Mouse (Mus musculus): ENCODE measurements around the gene Tbc1d9b. TPM values are rescaled to one million over a fixed set of nuclear protein-coding genes. Genes with fewer than 3 reads are reported as not detected.

The Tbc1d9b gene
- polyA plus RNA-seq, 2 experiments: 44.9 to 45.2 TPM

DNA sequence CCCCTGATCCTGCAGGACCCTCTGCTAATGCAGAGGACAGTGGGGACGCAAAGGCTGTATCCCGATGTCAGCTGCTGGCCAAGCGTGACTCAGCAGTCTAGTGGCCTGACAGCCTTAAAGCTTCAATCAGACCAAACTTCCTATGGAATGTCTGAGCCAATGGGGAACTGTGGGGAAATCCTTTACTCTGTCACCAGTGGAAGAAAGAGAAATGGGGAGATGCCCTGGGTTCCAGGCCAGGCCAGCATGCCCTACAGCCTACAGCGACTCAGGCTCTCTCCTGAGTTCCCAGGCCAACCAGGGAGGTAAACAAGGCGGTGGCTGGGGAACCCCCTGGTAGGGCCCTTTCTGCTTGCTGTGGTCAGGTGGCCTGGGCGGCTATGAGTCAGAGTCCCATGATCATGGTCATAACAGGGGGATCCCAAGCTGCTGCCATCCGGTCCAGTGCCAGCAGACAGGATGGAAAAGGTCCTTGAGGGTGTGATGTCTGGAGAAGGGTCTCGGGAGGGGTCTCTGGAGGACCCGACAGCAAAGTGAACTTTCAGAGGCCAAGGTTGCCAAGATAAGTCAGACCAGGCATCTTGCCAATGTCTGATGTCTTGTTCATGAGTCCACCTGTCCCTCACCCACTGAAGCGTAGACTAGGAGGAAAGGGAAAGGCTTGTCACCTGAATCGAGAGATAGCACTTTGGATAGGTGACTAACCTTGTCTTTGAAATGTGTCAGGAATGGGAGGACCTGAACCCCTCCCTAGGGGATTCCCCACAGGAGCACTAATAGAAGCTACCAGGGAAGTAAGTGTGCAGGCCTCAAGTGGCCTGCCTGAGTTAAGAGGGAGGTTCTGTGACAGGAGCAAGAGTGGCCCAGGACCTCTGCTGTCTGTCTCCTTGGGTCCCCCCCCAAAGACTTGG is 81.9 kb downstream of the Tbc1d9b start:
- 59% methylated on average over 11 of the region's 11 CpGs for WGBS
- peaks cover 18% of the 10 kb centered on the region for H3K4me1 ChIP-seq (ENCODE audit: control insufficient read depth, insufficient read depth, low read length)
- no peaks in the 10 kb centered on the region for H3K9me3 ChIP-seq (ENCODE audit: control insufficient read depth, low read length)
- no peak overlapping the region for H3K27ac ChIP-seq (replicated peaks; ENCODE audit: low read depth, low read length)
- H3K9ac ChIP-seq (ENCODE audit: low read depth, low read length, severe bottlenecking): no peak overlapping the region
- DNase-seq (ENCODE audit: low spot score) (no peak), ATAC-seq (ENCODE audit: low FRiP score, low read depth) (no peak)
- peaks cover under 1% of the 10 kb centered on the region; the same call in 1 of the 2 replicates for H3K36me3 ChIP-seq (ENCODE audit: control insufficient read depth, insufficient read depth, low read length)
- H3K4me3 ChIP-seq (replicated peaks; ENCODE audit: low read length): no peak overlapping the region
- H3K4me2 ChIP-seq (replicated peaks; ENCODE audit: low read depth, low read length, severe bottlenecking): no peak overlapping the region
- no peaks in the 10 kb centered on the region for H3K27me3 ChIP-seq (ENCODE audit: control insufficient read depth, insufficient read depth, low read length)
- no peak for TF ChIP-seq POLR2A (IDR thresholded peaks at IDR 0.05; ENCODE audit: borderline replicate concordance, extremely low read depth, insufficient read depth, insufficient read length)

DNA sequence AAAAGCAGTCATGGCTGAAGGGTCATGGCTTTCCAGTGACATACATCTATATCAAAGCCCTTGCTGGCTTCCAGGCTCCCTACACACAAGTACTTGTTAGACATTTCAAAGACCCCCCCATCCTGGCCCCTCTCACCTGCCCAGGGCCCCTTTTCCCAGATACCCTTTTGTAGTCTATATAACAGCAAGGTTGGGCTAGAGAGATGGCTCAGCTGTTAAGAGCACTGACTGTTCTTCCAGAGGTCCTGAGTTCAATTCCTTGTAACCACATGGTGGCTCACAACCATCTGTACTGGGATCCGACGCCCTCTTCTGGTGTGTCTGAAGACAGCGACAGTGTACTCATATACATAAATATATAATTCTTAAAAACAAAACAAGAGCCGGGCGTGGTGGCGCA is 83.4 kb downstream of the Tbc1d9b start:
- peaks cover 10% of the 10 kb centered on the region for H3K4me1 ChIP-seq (ENCODE audit: control insufficient read depth, insufficient read depth, low read length)
- H3K4me2 ChIP-seq (replicated peaks; ENCODE audit: low read depth, low read length, severe bottlenecking): no peak overlapping the region
- no peak overlapping the region for H3K9ac ChIP-seq (ENCODE audit: low read depth, low read length, severe bottlenecking)
- no peaks in the 10 kb centered on the region for H3K36me3 ChIP-seq (ENCODE audit: control insufficient read depth, insufficient read depth, low read length)
- no peak overlapping the region for H3K4me3 ChIP-seq (replicated peaks; ENCODE audit: low read length)
- no peaks in the 10 kb centered on the region for H3K27me3 ChIP-seq (ENCODE audit: control insufficient read depth, insufficient read depth, low read length)
- H3K27ac ChIP-seq (replicated peaks; ENCODE audit: low read depth, low read length): no peak overlapping the region
- 90% methylated on average over 6 of the region's 6 CpGs for WGBS
- no peaks in the 10 kb centered on the region for H3K9me3 ChIP-seq (ENCODE audit: control insufficient read depth, low read length)
- DNase-seq (ENCODE audit: low spot score) (no peak), ATAC-seq (ENCODE audit: low FRiP score, low read depth) (no peak)
- no peak for TF ChIP-seq POLR2A (IDR thresholded peaks at IDR 0.05; ENCODE audit: borderline replicate concordance, extremely low read depth, insufficient read depth, insufficient read length)

DNA sequence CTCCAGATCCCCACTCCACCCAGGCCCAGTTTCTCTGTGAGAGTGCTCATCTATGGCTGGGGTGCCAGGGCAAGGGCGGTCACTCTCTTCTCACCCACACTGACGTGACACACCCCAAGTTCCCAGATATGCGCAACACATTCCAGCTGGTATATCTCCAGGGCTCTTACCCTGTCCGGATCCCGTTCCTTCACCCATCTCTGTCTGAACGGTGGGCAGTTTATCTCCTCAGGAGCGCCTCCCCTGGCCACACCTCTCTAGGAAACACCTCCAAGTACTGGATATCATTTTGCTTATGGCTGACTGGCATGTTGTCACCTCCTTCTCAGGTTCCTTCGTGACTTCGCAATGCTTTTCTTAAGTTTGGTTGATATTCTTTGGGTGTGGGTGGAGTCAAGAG is 84.4 kb downstream of the Tbc1d9b start:
- Histone ChIP-seq H3K27ac (replicated peaks; ENCODE audit: low read depth, low read length) (no peak overlapping the region), H3K27me3 (ENCODE audit: control insufficient read depth, insufficient read depth, low read length) (no peaks in the 10 kb centered on the region), H3K9ac (ENCODE audit: low read depth, low read length, severe bottlenecking) (no peak overlapping the region), H3K4me3 (replicated peaks; ENCODE audit: low read length) (no peak overlapping the region), H3K4me2 (replicated peaks; ENCODE audit: low read depth, low read length, severe bottlenecking) (peak overlapping the region; percentile 13), H3K9me3 (ENCODE audit: control insufficient read depth, low read length) (no peaks in the 10 kb centered on the region), H3K4me1 (ENCODE audit: control insufficient read depth, insufficient read depth, low read length) (peaks cover 10% of the 10 kb centered on the region), H3K36me3 (ENCODE audit: control insufficient read depth, insufficient read depth, low read length) (no peaks in the 10 kb centered on the region)
- no peak for TF ChIP-seq POLR2A (IDR thresholded peaks at IDR 0.05; ENCODE audit: borderline replicate concordance, extremely low read depth, insufficient read depth, insufficient read length)
- no peak for ATAC-seq (ENCODE audit: low FRiP score, low read depth)
- no peak for DNase-seq (ENCODE audit: low spot score)
- WGBS: 14% methylated on average over 9 of the region's 9 CpGs

DNA sequence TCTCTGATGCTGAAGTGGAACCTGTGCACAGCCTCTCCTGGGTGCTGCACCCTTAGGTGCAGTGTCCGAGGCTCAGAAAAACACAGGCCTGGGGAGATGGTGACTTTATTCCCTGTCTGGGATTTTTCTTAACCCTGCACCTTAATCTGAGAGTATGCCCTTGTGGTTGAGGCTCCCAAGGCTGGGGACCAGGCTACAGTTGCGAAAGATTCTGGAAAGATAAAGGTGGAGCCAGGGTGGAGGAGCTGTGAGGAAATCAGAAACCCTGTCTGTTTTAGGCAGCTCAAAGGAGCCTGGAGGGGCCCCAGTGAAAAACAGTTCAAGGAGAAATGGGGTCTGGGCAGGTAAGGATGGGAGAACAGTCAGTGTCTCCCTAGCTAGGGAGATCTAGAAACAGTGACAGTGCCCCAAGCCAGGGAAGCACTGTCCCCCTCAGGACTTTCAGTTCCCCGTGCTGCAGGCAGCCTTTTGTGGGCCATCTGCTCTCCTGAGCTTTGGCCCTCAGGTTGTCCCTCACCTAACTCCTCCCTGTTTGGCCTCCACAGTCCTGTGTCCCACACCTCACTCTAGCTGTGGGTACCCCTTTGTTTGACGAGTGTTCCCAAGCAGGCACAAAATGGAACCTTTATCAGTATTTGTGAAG is 85.6 kb downstream of the Tbc1d9b start:
- TF ChIP-seq POLR2A (IDR thresholded peaks at IDR 0.05; ENCODE audit: borderline replicate concordance, extremely low read depth, insufficient read depth, insufficient read length): no peak

DNA sequence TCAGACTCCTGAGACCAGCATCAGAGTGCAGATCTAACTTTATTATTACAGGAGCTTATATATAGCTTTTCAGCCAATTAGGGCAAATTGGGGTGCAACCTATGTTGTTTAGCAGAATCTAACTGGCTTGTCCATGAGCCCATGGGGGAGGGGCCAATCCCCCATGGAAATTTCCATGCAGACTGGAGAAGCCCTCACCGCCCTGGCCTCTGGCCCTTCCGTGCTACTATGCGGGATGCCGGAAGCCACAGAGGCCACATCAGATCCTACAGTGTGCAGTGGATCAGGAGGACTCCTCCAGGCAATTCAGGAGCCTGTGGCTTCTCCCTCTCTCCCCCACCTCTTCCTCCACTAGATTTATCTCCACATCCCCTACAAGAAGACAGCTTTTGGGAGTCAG is 86.6 kb downstream of the Tbc1d9b start:
- 63% methylated on average over 4 of the region's 4 CpGs for WGBS

More for the DNA sequence above, 85.6 kb downstream of the Tbc1d9b start:
- H3K27me3 ChIP-seq (ENCODE audit: control insufficient read depth, insufficient read depth, low read length): no peaks in the 10 kb centered on the region
- no peak overlapping the region for H3K9ac ChIP-seq (ENCODE audit: low read depth, low read length, severe bottlenecking)
- H3K4me3 ChIP-seq (replicated peaks; ENCODE audit: low read length): no peak overlapping the region
- peaks cover 5% of the 10 kb centered on the region for H3K4me1 ChIP-seq (ENCODE audit: control insufficient read depth, insufficient read depth, low read length)
- DNase-seq (ENCODE audit: low spot score): no peak
- ATAC-seq (ENCODE audit: low FRiP score, low read depth): no peak
- H3K4me2 ChIP-seq (replicated peaks; ENCODE audit: low read depth, low read length, severe bottlenecking): no peak overlapping the region
- H3K36me3 ChIP-seq (ENCODE audit: control insufficient read depth, insufficient read depth, low read length): no peaks in the 10 kb centered on the region
- no peak overlapping the region for H3K27ac ChIP-seq (replicated peaks; ENCODE audit: low read depth, low read length)
- 77% methylated on average over 4 of the region's 4 CpGs for WGBS
- H3K9me3 ChIP-seq (ENCODE audit: control insufficient read depth, low read length): no peaks in the 10 kb centered on the region

More for the DNA sequence above, 86.6 kb downstream of the Tbc1d9b start:
- no peak overlapping the region for H3K9ac ChIP-seq (ENCODE audit: low read depth, low read length, severe bottlenecking)
- no peaks in the 10 kb centered on the region for H3K9me3 ChIP-seq (ENCODE audit: control insufficient read depth, low read length)
- no peak overlapping the region for H3K4me2 ChIP-seq (replicated peaks; ENCODE audit: low read depth, low read length, severe bottlenecking)
- H3K36me3 ChIP-seq (ENCODE audit: control insufficient read depth, insufficient read depth, low read length): no peaks in the 10 kb centered on the region
- H3K27ac ChIP-seq (replicated peaks; ENCODE audit: low read depth, low read length): no peak overlapping the region
- peaks cover 5% of the 10 kb centered on the region for H3K4me1 ChIP-seq (ENCODE audit: control insufficient read depth, insufficient read depth, low read length)
- DNase-seq (ENCODE audit: low spot score) (no peak), ATAC-seq (ENCODE audit: low FRiP score, low read depth) (no peak)
- H3K27me3 ChIP-seq (ENCODE audit: control insufficient read depth, insufficient read depth, low read length): no peaks in the 10 kb centered on the region
- H3K4me3 ChIP-seq (replicated peaks; ENCODE audit: low read length): no peak overlapping the region
- TF ChIP-seq POLR2A (IDR thresholded peaks at IDR 0.05; ENCODE audit: borderline replicate concordance, extremely low read depth, insufficient read depth, insufficient read length): no peak

Data from limb, embryonic 14.5 days (tissue).